Mouse (Mus musculus) midbrain, postnatal 0 days (tissue): ENCODE data around the gene Vps9d1. TPM values are rescaled to one million over a fixed set of nuclear protein-coding genes. Genes with fewer than 3 reads are reported as not detected.
A peak's percentile ranks its signal among the peaks of the same experiment; 100 is the strongest.

Source experiments
- ATAC-seq: fragments of 200-750 bp; cut with Nextera tagmentation; 2 replicates; pipeline ENCODE4 v1.8.0; 2017; ENCODE audit warnings: moderate number of reproducible peaks, mild to moderate bottlenecking, moderate TSS enrichment, moderate library complexity; ENCODE audit not compliant: low FRiP score
- DNase-seq: peaks from one replicate; pipeline ENCODE4 v3.0.0-alpha.2; 2015; ENCODE audit warnings: low spot score
- H3K27ac ChIP-seq: fragments of 300-500 bp; sonication (generic); 2 replicates; pipeline ENCODE4 v1.5.1; 2014; ENCODE audit warnings: low read depth, mild to moderate bottlenecking, low read length, mixed read lengths
- H3K27me3 ChIP-seq: fragments of 300-500 bp; sonication (generic); 2 replicates; pipeline ENCODE4 v1.6.1; 2014; ENCODE audit warnings: low read length, control low read depth, mixed read lengths; ENCODE audit not compliant: insufficient read depth
- H3K36me3 ChIP-seq: fragments of 300-500 bp; sonication (generic); 2 replicates; pipeline ENCODE4 v1.6.1; 2014; ENCODE audit warnings: low read length, control low read depth, mixed read lengths; ENCODE audit not compliant: insufficient read depth
- H3K4me1 ChIP-seq: fragments of 300-500 bp; sonication (generic); 2 replicates; pipeline ENCODE4 v1.6.1; 2014; ENCODE audit warnings: mild to moderate bottlenecking, control low read depth, antibody characterized with exemption, low read length, mixed read lengths; ENCODE audit not compliant: insufficient read depth
- H3K4me2 ChIP-seq: fragments of 300-500 bp; sonication (generic); 2 replicates; pipeline ENCODE4 v1.6.1; 2014; ENCODE audit warnings: low read depth, mild to moderate bottlenecking, low read length, mixed read lengths; ENCODE audit not compliant: poor library complexity, severe bottlenecking
- H3K4me3 ChIP-seq: fragments of 300-500 bp; sonication (generic); 2 replicates; pipeline ENCODE4 v1.5.1; 2014; ENCODE audit warnings: low read depth, mild to moderate bottlenecking, low read length, moderate library complexity
- H3K9ac ChIP-seq: fragments of 300-500 bp; sonication (generic); replicated peaks from 2 replicates; pipeline ENCODE4 v1.6.1; 2014; ENCODE audit warnings: mild to moderate bottlenecking, low read length, moderate library complexity, mixed read lengths; ENCODE audit not compliant: poor library complexity, severe bottlenecking
- H3K9me3 ChIP-seq: fragments of 300-500 bp; sonication (generic); 2 replicates; pipeline ENCODE4 v1.6.1; 2016; ENCODE audit warnings: low read length, control low read depth
- CTCF ChIP-seq: IDR thresholded peaks from 2 replicates; pipeline ENCODE4 v1.5.1; 2016; ENCODE audit warnings: antibody characterized with exemption, mild to moderate bottlenecking
- WGBS: fragments of 180-500 bp; shearing (Covaris S2); extraction: QIAGEN DNeasy Blood & Tissue Kit; methylation state at CpG from one replicate; pipeline ENCODE4 v1.1.7; 2014; 5-methylcytosine and 5-hydroxymethylcytosine counted together
- polyA plus RNA-seq: library from polyadenylated mRNA; unstranded; fragments of >200 nt; fragmentation: Nextera tagmentation; extraction: Ambion mirVana; gene quantifications from 2 replicates; pipeline ENCODE4 v1.2.1, GENCODE M21; 2015
- total RNA-seq: library from RNA; depleted of rRNA; stranded (reverse); fragments of >200 nt; gene quantifications from 2 replicates; pipeline ENCODE4 v1.2.3, GENCODE M21; 2014

Vps9d1 gene
- total and polyA plus RNA-seq, 2 experiments from 2014 or later: 66.1 to 88.9 TPM

- WGBS: 93% methylated on average over 5 of the region's 5 CpGs
- no peak for ATAC-seq
- H3K36me3 ChIP-seq: peaks cover 49% of the 10 kb centered on the region
These were observed 3.2 kb downstream of the Vps9d1 start for GRCm38 (mm10) chr8:123250940-123251339.

GRCm38 (mm10) chr8:123248596-123248995 lies 5.6 kb downstream of the Vps9d1 start:
- H3K4me3 ChIP-seq: no peak overlapping the region
- H3K27ac ChIP-seq: no peak overlapping the region
- DNase-seq (no peak), ATAC-seq (no peak)
- no peaks in the 10 kb centered on the region for H3K9me3 ChIP-seq
- no peak overlapping the region for H3K4me2 ChIP-seq
- H3K4me1 ChIP-seq: peaks cover 6% of the 10 kb centered on the region; the same call in 1 of the 2 replicates
- H3K9ac ChIP-seq: no peak overlapping the region
- no peak for TF ChIP-seq CTCF
- 92% methylated on average over 8 of the region's 8 CpGs for WGBS
- H3K36me3 ChIP-seq: peaks cover 69% of the 10 kb centered on the region
- no peaks in the 10 kb centered on the region for H3K27me3 ChIP-seq

More at GRCm38 (mm10) chr8:123250940-123251339, 3.2 kb downstream of the Vps9d1 start:
- DNase-seq: no peak
- TF ChIP-seq CTCF: no peak
- Histone ChIP-seq H3K27me3 (no peaks in the 10 kb centered on the region), H3K4me3 (no peak overlapping the region), H3K4me1 (peaks cover 11% of the 10 kb centered on the region; the same call in 1 of the 2 replicates), H3K9ac (no peak overlapping the region), H3K4me2 (no peak overlapping the region), H3K27ac (no peak overlapping the region), H3K9me3 (no peaks in the 10 kb centered on the region)

- Histone ChIP-seq H3K9me3 (no peaks in the 10 kb centered on the region), H3K4me2 (no peak overlapping the region), H3K4me3 (no peak overlapping the region), H3K36me3 (peaks cover 77% of the 10 kb centered on the region), H3K27ac (no peak overlapping the region), H3K4me1 (peaks cover 3% of the 10 kb centered on the region; the same call in 1 of the 2 replicates), H3K9ac (no peak overlapping the region), H3K27me3 (no peaks in the 10 kb centered on the region)
- no peak for TF ChIP-seq CTCF
- DNase-seq: no peak
- WGBS: 98% methylated on average over 6 of the region's 6 CpGs
- ATAC-seq: no peak
These were observed 6.4 kb downstream of the Vps9d1 start for GRCm38 (mm10) chr8:123247748-123248147.

GRCm38 (mm10) chr8:123245543-123245942 lies 8.6 kb downstream of the Vps9d1 start:
- TF ChIP-seq CTCF: no peak
- Histone ChIP-seq H3K9ac (no peak overlapping the region), H3K4me2 (no peak overlapping the region), H3K27ac (no peak overlapping the region), H3K9me3 (no peaks in the 10 kb centered on the region), H3K4me3 (no peak overlapping the region), H3K27me3 (no peaks in the 10 kb centered on the region), H3K36me3 (peaks cover 77% of the 10 kb centered on the region), H3K4me1 (no peaks in the 10 kb centered on the region)
- DNase-seq: no peak
- no peak for ATAC-seq
- WGBS: 93% methylated on average over 12 of the region's 12 CpGs

- H3K9ac ChIP-seq: no peak overlapping the region
- WGBS: 94% methylated on average over 4 of the region's 4 CpGs
- H3K27me3 ChIP-seq: no peaks in the 10 kb centered on the region
- no peak overlapping the region for H3K4me2 ChIP-seq
- no peaks in the 10 kb centered on the region for H3K9me3 ChIP-seq
- no peak for DNase-seq
- H3K4me1 ChIP-seq: no peaks in the 10 kb centered on the region
- H3K36me3 ChIP-seq: peaks cover 73% of the 10 kb centered on the region
- H3K27ac ChIP-seq: no peak overlapping the region
- ATAC-seq: no peak
- no peak overlapping the region for H3K4me3 ChIP-seq
- no peak for TF ChIP-seq CTCF
These were observed 9.8 kb downstream of the Vps9d1 start for GRCm38 (mm10) chr8:123244382-123244781.

GRCm38 (mm10) chr8:123243053-123243452 lies 11.1 kb downstream of the Vps9d1 start:
- Histone ChIP-seq H3K4me1 (no peaks in the 10 kb centered on the region), H3K36me3 (peaks cover 60% of the 10 kb centered on the region), H3K27me3 (no peaks in the 10 kb centered on the region), H3K9ac (no peak overlapping the region), H3K27ac (no peak overlapping the region), H3K9me3 (no peaks in the 10 kb centered on the region), H3K4me2 (no peak overlapping the region), H3K4me3 (no peak overlapping the region)
- ATAC-seq (no peak), DNase-seq (no peak)
- WGBS: 71% methylated on average over 11 of the region's 11 CpGs
- TF ChIP-seq CTCF: peak; percentile 12; the same call in 1 of the 2 replicates
